Mouse (Mus musculus) erythroblast, embryonic 14.5 days (primary cell): ENCODE data around the gene Tmem161b. TPM values are rescaled to one million over a fixed set of nuclear protein-coding genes. Genes with fewer than 3 reads are reported as not detected.
"Not testable (repeated sequence)": the region's sequence is repeated elsewhere in the genome, so short reads cannot be mapped to it uniquely, and the experiment has no call there.

Experiments
- H3K27me3 ChIP-seq: 2 replicates; pipeline ENCODE4 v1.6.1; 2012; ENCODE audit warnings: inconsistent platforms; ENCODE audit not compliant: control insufficient read depth
- H3K36me3 ChIP-seq: 2 replicates; pipeline ENCODE4 v1.6.1; 2012; ENCODE audit warnings: mild to moderate bottlenecking, inconsistent platforms; ENCODE audit not compliant: control insufficient read depth
- H3K4me1 ChIP-seq: 2 replicates; pipeline ENCODE4 v1.6.1; 2012; ENCODE audit warnings: inconsistent platforms; ENCODE audit not compliant: control insufficient read depth
- H3K4me3 ChIP-seq: replicated peaks from 2 replicates; pipeline ENCODE3; 2012; ENCODE audit warnings: moderate library complexity, mild to moderate bottlenecking, inconsistent platforms
- H3K9me3 ChIP-seq: 2 replicates; pipeline ENCODE4 v1.6.1; 2012; ENCODE audit warnings: low read length, inconsistent platforms, mixed read lengths; ENCODE audit not compliant: control insufficient read depth
- GATA1 ChIP-seq: IDR thresholded peaks from 2 replicates; pipeline ENCODE4 v1.6.1; 2012; ENCODE audit warnings: low read length, inconsistent platforms, mixed read lengths
- TAL1 ChIP-seq: IDR thresholded peaks from 3 replicates; pipeline ENCODE4 v1.6.1; 2012; ENCODE audit warnings: low read length, inconsistent platforms, mixed read lengths
- polyA plus RNA-seq: library from polyadenylated mRNA; stranded (reverse); fragments of >175 nt; gene quantifications from 2 replicates; pipeline ENCODE4 v1.2.3, GENCODE M21; 2012

Gene Tmem161b
- 0.05 and 0.21 TPM in 2 replicates for polyA plus RNA-seq

- peak within 1 kb of the TSS; percentile 92 for H3K4me3 ChIP-seq
- TF ChIP-seq GATA1: no peak
- TF ChIP-seq TAL1: no peak
- peaks cover 24% of the 10 kb centered on the region for H3K4me1 ChIP-seq
- H3K36me3 ChIP-seq: no peaks in the 10 kb centered on the region
- H3K9me3 ChIP-seq: no peaks in the 10 kb centered on the region
- H3K27me3 ChIP-seq: no peaks in the 10 kb centered on the region
Observed at GRCm38 (mm10) chr13:84221820-84222681, at the start of gene Tmem161b. Gene Tmem161b (plus strand): TSS chr13:84222296.

DNA sequence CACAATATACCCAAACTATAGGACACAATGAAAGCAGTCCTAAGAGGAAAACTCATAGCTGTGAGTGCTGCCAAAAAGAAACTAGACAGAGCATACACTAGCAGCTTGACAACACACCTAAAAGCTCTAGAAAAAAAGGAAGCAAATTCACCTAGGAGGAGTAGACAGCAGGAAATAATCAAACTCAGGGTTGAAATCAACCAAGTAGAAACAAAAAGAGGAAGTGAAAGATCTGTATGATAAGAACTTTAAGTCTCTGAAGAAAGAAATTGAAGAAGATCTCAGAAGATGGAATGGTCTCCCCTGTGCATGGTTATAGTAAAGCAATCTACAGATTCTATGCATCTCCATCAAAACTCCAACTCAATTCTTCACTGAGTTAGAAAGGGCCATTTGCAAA, 36.3 kb upstream of the Tmem161b start:
- H3K4me3 ChIP-seq, H3K4me1 ChIP-seq, H3K36me3 ChIP-seq, H3K9me3 ChIP-seq, H3K27me3 ChIP-seq: not testable (repeated sequence)

DNA sequence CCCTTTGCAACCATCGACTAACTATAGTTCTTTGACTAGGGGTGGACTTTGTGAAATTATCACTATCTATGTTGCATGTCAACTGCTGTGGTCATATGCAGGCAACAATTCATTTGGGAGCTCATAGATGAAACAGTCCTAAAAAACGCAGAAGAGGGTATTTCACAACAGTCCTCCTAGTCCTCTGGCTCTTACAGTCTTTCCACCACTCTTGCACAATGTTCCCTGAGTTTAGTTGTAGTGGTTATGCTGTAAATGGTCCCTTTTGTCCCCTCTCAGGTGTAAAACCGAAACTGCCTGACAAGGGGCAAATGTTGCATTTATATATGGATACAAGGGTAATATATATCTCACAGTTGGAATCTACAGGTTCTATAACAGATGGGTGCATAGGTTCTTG, 29.4 kb upstream of the Tmem161b start:
- Histone ChIP-seq H3K9me3 (no peaks in the 10 kb centered on the region), H3K27me3 (no peaks in the 10 kb centered on the region), H3K36me3 (no peaks in the 10 kb centered on the region), H3K4me1 (no peaks in the 10 kb centered on the region), H3K4me3 (no peak overlapping the region)
- TF ChIP-seq TAL1 (no peak), GATA1 (no peak)

DNA sequence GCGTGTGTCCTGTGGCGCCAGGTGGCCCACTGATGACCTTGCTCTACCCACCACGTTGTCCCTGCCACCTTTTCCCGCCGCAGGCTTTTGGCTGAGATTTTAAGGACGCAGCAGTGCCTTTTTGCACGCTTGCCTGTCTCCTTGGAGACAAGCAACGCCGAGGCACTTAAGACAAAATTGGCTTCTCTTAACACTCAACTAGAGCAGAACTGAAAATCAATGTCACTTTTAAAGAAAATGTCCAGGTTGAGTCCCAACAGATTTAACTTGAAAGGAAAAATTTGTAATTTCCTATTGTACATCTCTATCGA, 541 bp downstream of the Tmem161b start:
- peaks cover 24% of the 10 kb centered on the region for H3K4me1 ChIP-seq
- TF ChIP-seq TAL1: no peak
- H3K27me3 ChIP-seq: no peaks in the 10 kb centered on the region
- peaks cover 2% of the 10 kb centered on the region; the same call in 1 of the 2 replicates for H3K36me3 ChIP-seq
- H3K4me3 ChIP-seq: peak overlapping the region; percentile 92
- no peaks in the 10 kb centered on the region for H3K9me3 ChIP-seq

GRCm38 (mm10) chr13:84223018-84223417, 922 bp downstream of the Tmem161b start:
- H3K4me1 ChIP-seq: peaks cover 24% of the 10 kb centered on the region
- H3K36me3 ChIP-seq: peaks cover 2% of the 10 kb centered on the region; the same call in 1 of the 2 replicates
- TF ChIP-seq TAL1 (no peak), GATA1 (no peak)
- no peaks in the 10 kb centered on the region for H3K27me3 ChIP-seq
- no peaks in the 10 kb centered on the region for H3K9me3 ChIP-seq
- peak overlapping the region; percentile 92 for H3K4me3 ChIP-seq

DNA sequence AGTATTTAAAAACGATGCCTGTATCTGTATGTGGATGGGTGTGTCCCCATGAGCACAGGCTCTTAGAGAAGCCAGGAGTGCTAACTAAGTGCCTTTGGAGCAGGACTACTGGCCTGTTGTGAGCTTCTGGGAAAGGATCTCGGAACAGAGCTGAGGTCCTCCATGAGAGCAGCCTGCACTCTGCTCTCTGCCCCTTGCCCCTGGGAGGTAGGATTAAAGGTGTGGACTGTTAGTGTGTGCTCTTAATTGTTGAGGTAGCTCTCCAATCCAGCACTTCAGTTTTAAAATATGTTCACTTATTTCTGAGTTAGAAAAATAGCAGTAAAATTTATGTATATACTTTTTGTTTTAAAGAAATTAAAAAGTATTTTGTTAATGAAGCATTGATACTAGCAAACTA, 11.9 kb downstream of the Tmem161b start:
- H3K4me1 ChIP-seq: no peaks in the 10 kb centered on the region
- no peaks in the 10 kb centered on the region for H3K27me3 ChIP-seq
- H3K4me3 ChIP-seq: no peak overlapping the region
- H3K9me3 ChIP-seq: no peaks in the 10 kb centered on the region
- TF ChIP-seq GATA1 (no peak), TAL1 (no peak)
- H3K36me3 ChIP-seq: peaks cover 2% of the 10 kb centered on the region

DNA sequence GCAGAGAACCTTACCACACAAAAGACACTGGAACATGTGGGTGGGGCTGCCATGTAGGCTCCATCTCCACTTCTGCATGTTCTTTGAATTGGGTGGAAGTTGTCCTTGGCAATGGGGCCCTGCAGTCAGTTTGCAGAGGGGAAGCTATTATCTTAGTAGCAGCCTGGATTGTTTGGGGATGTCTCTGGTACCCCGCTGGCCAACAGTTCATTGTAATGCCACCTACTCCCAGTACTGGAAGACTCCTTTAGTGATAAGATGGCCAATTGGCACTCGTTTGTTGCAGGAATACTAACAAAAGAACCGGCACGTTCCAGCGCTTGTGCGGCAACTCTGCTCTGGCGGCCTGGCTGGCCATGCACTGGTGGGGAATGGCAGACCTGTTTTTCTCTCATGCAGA, 14.7 kb downstream of the Tmem161b start:
- TF ChIP-seq TAL1 (no peak), GATA1 (no peak)
- no peaks in the 10 kb centered on the region for H3K27me3 ChIP-seq
- peaks cover 2% of the 10 kb centered on the region for H3K36me3 ChIP-seq
- no peak overlapping the region for H3K4me3 ChIP-seq
- H3K4me1 ChIP-seq: no peaks in the 10 kb centered on the region
- no peaks in the 10 kb centered on the region for H3K9me3 ChIP-seq

- peaks cover 3% of the 10 kb centered on the region for H3K4me1 ChIP-seq
- no peak for TF ChIP-seq GATA1
- no peak for TF ChIP-seq TAL1
- H3K36me3 ChIP-seq: peaks cover 2% of the 10 kb centered on the region
- H3K27me3 ChIP-seq: no peaks in the 10 kb centered on the region
- no peak overlapping the region for H3K4me3 ChIP-seq
- H3K9me3 ChIP-seq: no peaks in the 10 kb centered on the region
Observed at GRCm38 (mm10) chr13:84238184-84238583, 16.1 kb downstream of the Tmem161b start.

DNA sequence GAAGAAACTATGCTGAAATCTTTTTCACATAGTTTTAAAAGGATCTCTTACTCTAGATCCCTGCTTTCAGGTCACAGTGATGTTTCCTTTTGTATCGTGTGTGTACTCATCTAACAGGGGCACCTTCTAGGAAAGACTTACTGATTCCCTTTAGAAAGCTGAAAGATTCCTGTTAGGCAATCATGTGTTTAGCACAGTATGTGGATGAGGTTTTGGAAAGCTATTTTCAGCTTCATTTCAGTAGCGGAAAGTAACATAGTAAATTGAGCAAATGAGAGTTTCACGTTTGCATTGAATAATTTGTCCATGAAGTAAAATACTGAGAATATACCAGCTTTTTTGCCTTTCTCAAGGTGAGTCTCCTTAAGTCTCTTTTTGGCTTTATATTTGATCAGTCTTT, 26.0 kb downstream of the Tmem161b start:
- no peak overlapping the region for H3K4me3 ChIP-seq
- TF ChIP-seq TAL1: no peak
- TF ChIP-seq GATA1: no peak

DNA sequence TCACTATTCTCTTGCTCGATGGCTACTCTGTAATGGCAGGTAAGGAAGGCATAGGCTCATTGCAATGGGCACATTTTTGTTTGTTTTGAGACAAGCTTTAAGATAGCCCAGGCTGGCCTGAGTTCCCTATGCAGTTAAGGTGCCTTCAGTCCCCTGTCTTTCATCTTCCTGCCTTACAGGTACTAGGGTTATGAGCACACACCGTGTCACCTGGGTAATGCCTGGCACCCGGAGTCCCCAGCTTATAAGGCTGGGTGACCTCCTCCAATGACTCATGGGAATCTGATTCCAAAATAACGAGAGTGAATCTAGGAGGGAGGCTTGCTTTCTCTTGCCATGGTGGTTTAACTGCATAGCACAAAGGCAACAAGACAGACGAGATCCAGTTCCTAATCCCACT, 29.2 kb downstream of the Tmem161b start:
- TF ChIP-seq TAL1 (no peak), GATA1 (no peak)
- no peaks in the 10 kb centered on the region for H3K9me3 ChIP-seq
- no peaks in the 10 kb centered on the region for H3K27me3 ChIP-seq
- no peak overlapping the region for H3K4me3 ChIP-seq
- peaks cover 6% of the 10 kb centered on the region for H3K36me3 ChIP-seq
- H3K4me1 ChIP-seq: no peaks in the 10 kb centered on the region

More for the DNA sequence above, 26.0 kb downstream of the Tmem161b start:
- H3K9me3 ChIP-seq: no peaks in the 10 kb centered on the region
- no peaks in the 10 kb centered on the region for H3K4me1 ChIP-seq
- H3K27me3 ChIP-seq: no peaks in the 10 kb centered on the region
- peaks cover 3% of the 10 kb centered on the region for H3K36me3 ChIP-seq
